ENCODE assay signal across 10 mouse cellular contexts in the genomic region with DNA sequence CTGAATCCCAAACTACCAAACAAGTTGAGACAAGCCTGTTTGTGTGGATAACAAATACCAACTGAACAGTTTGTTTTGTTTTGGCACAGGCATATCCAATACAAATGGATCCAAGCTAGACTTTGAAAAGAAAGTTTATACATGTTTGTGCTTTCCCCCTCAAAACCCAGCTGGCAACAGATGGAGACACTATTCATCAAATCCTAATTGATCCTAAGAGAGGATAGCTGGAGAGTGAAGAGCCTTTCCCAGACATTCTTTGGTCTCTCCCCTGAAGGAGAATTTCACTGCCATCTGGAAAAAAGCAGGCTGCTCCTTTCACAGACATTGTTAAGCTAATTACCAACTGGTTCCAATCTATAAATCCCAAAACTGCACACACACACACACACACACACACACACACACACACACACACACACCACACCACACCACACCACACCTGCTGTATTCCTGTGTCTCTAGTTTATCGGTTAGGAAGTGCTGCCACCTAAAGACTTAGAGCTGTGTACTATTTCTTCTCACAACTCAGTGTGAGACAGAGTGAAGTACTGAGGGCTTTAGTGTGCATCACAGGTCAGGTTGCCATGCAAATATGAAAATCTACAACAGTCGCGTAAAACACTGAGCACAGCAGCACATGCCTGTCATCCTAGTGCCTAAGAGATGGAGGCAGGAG.
DNase-seq lines count a peak whose midpoint lies in the region; ATAC-seq and TF ChIP-seq lines count a peak whose summit lies in the region.
"Had no signal": no experiment of that assay in that cellular context is flagged by ENCODE, and none has a peak within 500 bp of the region (broad histone marks: within the 10 kb centered on the region; RNA-seq: fewer than 3 reads in every experiment).

No protein-coding gene starts in this region.

- 82% methylated on average over 3 of the region's 3 CpGs for WGBS in forebrain, embryonic 14.5 days
- 69% methylated on average over 3 of the region's 3 CpGs for WGBS in hindbrain, postnatal 0 days
- WGBS in neural tube, embryonic 14.5 days: 79% methylated on average over 3 of the region's 3 CpGs

- peak; percentile 12 for TF ChIP-seq CTCF in left cerebral cortex, adult 2 months (IDR thresholded peaks at IDR 0.05)
- TF ChIP-seq CTCF in hindbrain, postnatal 0 days (IDR thresholded peaks at IDR 0.05; ENCODE audit: low read depth): peak; percentile 37

- no peaks in the 10 kb centered on the region for H3K36me3 ChIP-seq in forebrain, embryonic 14.5 days (ENCODE audit: control insufficient read depth, insufficient read depth, low read length)
- H3K36me3 ChIP-seq in hindbrain, postnatal 0 days (ENCODE audit: insufficient read depth, low read length): no peaks in the 10 kb centered on the region
- H3K36me3 ChIP-seq in neural tube, embryonic 14.5 days (ENCODE audit: control insufficient read depth, insufficient read depth, low read length): no peaks in the 10 kb centered on the region

- H3K9ac ChIP-seq in forebrain, embryonic 14.5 days (ENCODE audit: low read length): no peak overlapping the region
- no peak overlapping the region for H3K9ac ChIP-seq in hindbrain, postnatal 0 days (replicated peaks; ENCODE audit: low read length)
- H3K9ac ChIP-seq in neural tube, embryonic 14.5 days (replicated peaks; ENCODE audit: low read depth, low read length): no peak overlapping the region

- DNase-seq in left cerebral cortex, adult 2 months (ENCODE audit: extremely low spot score in 1 of 2, low spot score in 2 of 2): no peak
- DNase-seq in left cerebral cortex, adult 18-20 months (ENCODE audit: low spot score in 2 of 2): no peak
- DNase-seq in forebrain, embryonic 14.5 days (ENCODE audit: low spot score): peak; percentile 71
- DNase-seq in hindbrain, postnatal 0 days (ENCODE audit: low spot score): peak; percentile 10
- DNase-seq in adrenal gland, adult 2 months: no peak
- DNase-seq in ovary, postnatal 36 days (ENCODE audit: low spot score): no peak
- DNase-seq: heart, adult 2 months; kidney, postnatal 14 days; lung, adult 2 months had no signal

- H3K4me3 ChIP-seq in left cerebral cortex, adult 2 months: no peak overlapping the region
- no peak overlapping the region for H3K4me3 ChIP-seq in forebrain, embryonic 14.5 days (ENCODE audit: low read depth, low read length)
- no peak overlapping the region for H3K4me3 ChIP-seq in hindbrain, postnatal 0 days (ENCODE audit: low read length)
- no peak overlapping the region for H3K4me3 ChIP-seq in neural tube, embryonic 14.5 days (ENCODE audit: low read depth, low read length)
- H3K4me3 ChIP-seq: heart, adult 2 months had no signal

- no peaks in the 10 kb centered on the region for H3K9me3 ChIP-seq in forebrain, embryonic 14.5 days (replicated peaks; ENCODE audit: control insufficient read depth, low read length)
- no peaks in the 10 kb centered on the region for H3K9me3 ChIP-seq in hindbrain, postnatal 0 days (ENCODE audit: low read length)
- no peaks in the 10 kb centered on the region for H3K9me3 ChIP-seq in neural tube, embryonic 14.5 days (ENCODE audit: control insufficient read depth, low read length)

- H3K4me1 ChIP-seq in forebrain, embryonic 14.5 days (ENCODE audit: control insufficient read depth, insufficient read depth, low read length): no peaks in the 10 kb centered on the region
- H3K4me1 ChIP-seq in hindbrain, postnatal 0 days (ENCODE audit: insufficient read depth, low read length): no peaks in the 10 kb centered on the region
- no peaks in the 10 kb centered on the region for H3K4me1 ChIP-seq in neural tube, embryonic 14.5 days (ENCODE audit: control insufficient read depth, insufficient read depth, low read length)

- ATAC-seq in forebrain, embryonic 14.5 days: peak; percentile 80
- 0 out of 2 replicates have a peak, but pooled peaks have one; percentile 47 for ATAC-seq in hindbrain, postnatal 0 days
- peak; percentile 72; the same call in 1 of the 2 replicates for ATAC-seq in neural tube, embryonic 14.5 days (ENCODE audit: low read depth)

- H3K4me2 ChIP-seq in forebrain, embryonic 14.5 days (ENCODE audit: low read length): no peak overlapping the region
- H3K4me2 ChIP-seq in hindbrain, postnatal 0 days (ENCODE audit: low read depth, low read length): no peak overlapping the region
- no peak overlapping the region for H3K4me2 ChIP-seq in neural tube, embryonic 14.5 days (ENCODE audit: low read depth, low read length)

- intact Hi-C loops in left cerebral cortex, adult 2 months (cut with DNase I): loop anchor here (1.0 to 2.0 kb wide), 2 partner anchors 354 to 457 kb away; no protein-coding TSS in a partner anchor

- H3K27me3 ChIP-seq in forebrain, embryonic 14.5 days (replicated peaks; ENCODE audit: control insufficient read depth, insufficient read depth, low read length): no peaks in the 10 kb centered on the region
- H3K27me3 ChIP-seq in hindbrain, postnatal 0 days (ENCODE audit: insufficient read depth, low read length): no peaks in the 10 kb centered on the region
- no peaks in the 10 kb centered on the region for H3K27me3 ChIP-seq in neural tube, embryonic 14.5 days (ENCODE audit: control insufficient read depth, insufficient read depth, low read length)

- no peak overlapping the region for H3K27ac ChIP-seq in left cerebral cortex, adult 2 months
- no peak overlapping the region for H3K27ac ChIP-seq in forebrain, embryonic 14.5 days (ENCODE audit: low read depth, low read length)
- H3K27ac ChIP-seq in hindbrain, postnatal 0 days: no peak overlapping the region
- no peak overlapping the region for H3K27ac ChIP-seq in neural tube, embryonic 14.5 days (ENCODE audit: low read depth, low read length)
- H3K27ac ChIP-seq: heart, adult 2 months had no signal

Comparison
In these comparisons a context has a peak if more than half of its experiments do, and no peak if none do; other contexts are left out.
1. DNase-seq: peak in forebrain, embryonic 14.5 days (single experiment) and hindbrain, postnatal 0 days (single experiment); none in left cerebral cortex, adult 2 months (0 of 2), left cerebral cortex, adult 18-20 months (0 of 2), adrenal gland, adult 2 months (single experiment) and ovary, postnatal 36 days (single experiment).
2. Peak in every context shown above with its lines, with median percentiles within 50 percentile points of each other: ATAC-seq.